Mouse (Mus musculus) liver, adult 2 months (tissue): Measurements from ENCODE around the gene Smad3. TPM values are rescaled to one million over a fixed set of nuclear protein-coding genes. Genes with fewer than 3 reads are reported as not detected.

Experiments
- DNase-seq: peaks from one replicate; pipeline ENCODE4 v3.0.0-alpha.2; 2011; ENCODE audit warnings: low read depth, low spot score; ENCODE audit errors: extremely low read depth
- H3K27ac ChIP-seq: fragments of 200-500 bp; replicated peaks from 2 replicates; pipeline ENCODE4 v1.5.1; 2012; ENCODE audit warnings: low read depth, mild to moderate bottlenecking, control low read depth, inconsistent platforms, low read length; ENCODE audit not compliant: insufficient read depth
- H3K27me3 ChIP-seq: fragments of 200-500 bp; 2 replicates; pipeline ENCODE4 v1.6.1; 2012; ENCODE audit warnings: mild to moderate bottlenecking, moderate library complexity, low read length, inconsistent platforms; ENCODE audit not compliant: control insufficient read depth, insufficient read depth
- H3K36me3 ChIP-seq: fragments of 200-500 bp; 2 replicates; pipeline ENCODE4 v1.6.1; 2012; ENCODE audit warnings: low read length, inconsistent platforms; ENCODE audit not compliant: control insufficient read depth, insufficient read depth
- H3K4me1 ChIP-seq: fragments of 200-500 bp; 2 replicates; pipeline ENCODE4 v1.6.1; 2011; ENCODE audit warnings: low read length; ENCODE audit not compliant: control insufficient read depth, insufficient read depth
- H3K4me3 ChIP-seq: fragments of 200-500 bp; 2 replicates; pipeline ENCODE4 v1.5.1; 2011; ENCODE audit warnings: low read depth, mild to moderate bottlenecking, control low read depth, low read length, moderate library complexity; ENCODE audit not compliant: insufficient read depth
- H3K79me2 ChIP-seq: fragments of 200-500 bp; 2 replicates; pipeline ENCODE4 v1.6.1; 2012; ENCODE audit warnings: inconsistent platforms, mild to moderate bottlenecking, low read length, moderate library complexity; ENCODE audit not compliant: control insufficient read depth, insufficient read depth
- H3K9ac ChIP-seq: fragments of 200-500 bp; 2 replicates; pipeline ENCODE4 v1.6.1; 2012; ENCODE audit warnings: low read depth, mild to moderate bottlenecking, control low read depth, inconsistent platforms, low read length
- CTCF ChIP-seq: fragments of 200-500 bp; IDR thresholded peaks from 2 replicates; pipeline ENCODE4 v1.5.1; 2011; ENCODE audit warnings: low read depth, low read length, control low read depth
- POLR2A ChIP-seq: fragments of 200-500 bp; IDR thresholded peaks from 2 replicates; pipeline ENCODE4 v1.6.1; 2011; ENCODE audit warnings: low read length, control low read depth; ENCODE audit not compliant: insufficient read depth; ENCODE audit errors: extremely low read depth
- WGBS: fragments of 180-500 bp; shearing (Covaris S2); methylation state at CpG from one replicate; pipeline ENCODE4 v1.1.7; 2018; 5-methylcytosine and 5-hydroxymethylcytosine counted together
- polyA plus RNA-seq: library from polyadenylated mRNA; depleted of rRNA; stranded (reverse); fragments of >200 nt; gene quantifications from 2 replicates; pipeline ENCODE4 v1.2.3, GENCODE M21; 2012
- total RNA-seq: library from RNA; depleted of rRNA; stranded (reverse); fragments of >200 nt; gene quantifications from 2 replicates; pipeline ENCODE4 v1.2.3, GENCODE M21; 2014

The Smad3 gene
- total and polyA plus RNA-seq, 2 experiments = 5.7 to 8.9 TPM

GRCm38 (mm10) chr9:63650905-63651304, 106.9 kb downstream of the Smad3 start:
- Histone ChIP-seq H3K36me3 (peaks cover 9% of the 10 kb centered on the region; the same call in 1 of the 2 replicates), H3K4me3 (no peak overlapping the region), H3K27ac (no peak overlapping the region), H3K4me1 (no peaks in the 10 kb centered on the region; the same call in 1 of the 2 replicates), H3K79me2 (no peaks in the 10 kb centered on the region), H3K27me3 (no peaks in the 10 kb centered on the region), H3K9ac (no peak overlapping the region)
- no peak for DNase-seq
- 92% methylated on average over 14 of the region's 14 CpGs for WGBS
- no peak for TF ChIP-seq CTCF
- TF ChIP-seq POLR2A = no peak

DNA sequence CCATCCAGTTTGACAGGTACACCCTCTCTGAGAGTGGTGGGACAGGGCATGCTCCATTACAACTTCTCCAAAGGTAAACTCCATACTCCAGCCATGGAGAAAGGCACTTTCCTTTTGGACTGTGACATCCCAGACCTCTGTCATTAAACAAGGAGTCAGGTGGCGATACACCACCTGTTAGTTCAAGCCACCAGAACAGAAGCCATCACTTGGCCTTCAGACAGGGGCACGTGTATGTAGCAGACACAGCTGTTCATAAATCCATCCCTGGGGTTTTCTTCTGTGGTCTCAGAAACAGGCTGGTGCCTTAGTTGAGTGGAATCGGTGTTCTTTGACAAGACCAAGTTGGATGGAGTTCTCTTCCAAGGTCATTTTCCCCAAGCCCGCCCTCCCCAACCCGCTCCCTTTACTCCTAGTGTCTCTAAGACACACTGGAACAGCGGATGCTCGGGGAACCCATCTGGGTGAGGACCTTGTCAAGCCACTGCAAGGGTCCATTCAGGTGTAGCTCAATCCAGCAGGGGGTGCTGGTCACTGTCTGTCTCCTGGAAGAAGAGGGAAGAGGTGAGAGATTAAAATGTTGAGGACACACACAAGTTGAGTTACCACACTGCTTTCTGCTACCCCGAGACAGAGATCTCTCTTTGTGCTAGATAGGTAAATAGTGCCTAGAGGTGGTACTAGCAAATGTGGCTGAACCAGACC, 107.8 kb downstream of the Smad3 start:
- peak; percentile 22 for DNase-seq
- 87% methylated on average over 8 of the region's 8 CpGs for WGBS

GRCm38 (mm10) chr9:63648520-63648918, 109.3 kb downstream of the Smad3 start:
- H3K36me3 ChIP-seq = peaks cover 9% of the 10 kb centered on the region; the same call in 1 of the 2 replicates
- no peaks in the 10 kb centered on the region for H3K79me2 ChIP-seq
- 94% methylated on average over 9 of the region's 9 CpGs for WGBS
- TF ChIP-seq POLR2A = no peak
- TF ChIP-seq CTCF = no peak
- H3K4me3 ChIP-seq = no peak overlapping the region
- H3K4me1 ChIP-seq = no peaks in the 10 kb centered on the region; the same call in 1 of the 2 replicates
- no peak for DNase-seq
- H3K9ac ChIP-seq = no peak overlapping the region
- no peak overlapping the region for H3K27ac ChIP-seq
- no peaks in the 10 kb centered on the region for H3K27me3 ChIP-seq

More for the DNA sequence above, 107.8 kb downstream of the Smad3 start:
- no peaks in the 10 kb centered on the region for H3K79me2 ChIP-seq
- H3K4me1 ChIP-seq = no peaks in the 10 kb centered on the region; the same call in 1 of the 2 replicates
- TF ChIP-seq POLR2A (no peak), CTCF (peak; percentile 48)
- no peak overlapping the region for H3K9ac ChIP-seq
- no peaks in the 10 kb centered on the region for H3K27me3 ChIP-seq
- peaks cover 9% of the 10 kb centered on the region; the same call in 1 of the 2 replicates for H3K36me3 ChIP-seq
- H3K27ac ChIP-seq = no peak overlapping the region
- H3K4me3 ChIP-seq = no peak overlapping the region

DNA sequence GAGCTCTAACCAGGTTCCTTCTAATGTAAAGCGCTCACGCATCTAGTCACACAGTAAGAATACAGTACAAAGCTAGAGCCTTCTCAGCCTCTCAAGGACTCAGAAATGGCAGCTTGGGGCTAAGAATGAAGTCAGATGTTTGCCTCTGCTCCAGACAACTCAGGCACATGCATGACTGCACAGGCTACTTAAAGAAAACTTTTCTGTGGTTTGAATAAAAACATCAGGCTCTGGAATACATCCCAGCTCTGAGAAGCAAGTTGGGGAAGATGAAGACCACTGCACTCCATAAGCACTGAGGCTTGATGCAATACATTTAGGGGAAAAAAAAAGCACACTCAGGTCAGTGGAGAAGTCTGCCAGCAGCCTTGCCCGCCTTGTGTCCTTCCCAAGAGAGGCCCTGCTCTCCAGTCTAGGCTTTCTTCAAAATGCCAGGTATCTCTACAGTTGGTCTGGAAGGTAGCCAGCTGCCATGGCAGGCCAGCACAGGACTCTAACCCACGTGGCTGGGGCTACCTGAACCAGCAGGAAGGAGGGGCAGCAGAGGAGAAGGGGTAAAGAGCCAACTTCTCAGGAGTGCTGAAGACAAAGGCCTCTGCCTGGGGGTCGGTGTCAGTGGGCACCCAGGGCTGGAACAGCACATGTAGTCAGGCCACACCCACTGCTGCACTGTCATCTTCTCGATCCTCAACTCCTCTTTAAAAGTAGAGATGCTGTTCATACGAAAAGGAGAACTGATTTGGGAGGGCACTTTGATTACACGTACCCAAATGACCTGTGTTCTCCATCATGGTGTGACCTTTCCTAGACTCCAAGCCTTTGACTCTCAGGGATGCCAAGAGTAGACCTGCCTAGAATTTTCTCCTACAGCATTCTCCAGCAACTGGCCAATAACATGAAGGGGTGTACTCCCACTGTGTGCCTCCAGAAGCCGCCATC, 109.9 kb downstream of the Smad3 start:
- DNase-seq = peak; percentile 19
- no peak overlapping the region for H3K4me3 ChIP-seq
- H3K27ac ChIP-seq = no peak overlapping the region
- H3K36me3 ChIP-seq = peaks cover 9% of the 10 kb centered on the region; the same call in 1 of the 2 replicates
- no peaks in the 10 kb centered on the region for H3K79me2 ChIP-seq
- H3K27me3 ChIP-seq = no peaks in the 10 kb centered on the region
- TF ChIP-seq CTCF = no peak
- no peak for TF ChIP-seq POLR2A
- H3K4me1 ChIP-seq = no peaks in the 10 kb centered on the region; the same call in 1 of the 2 replicates
- no peak overlapping the region for H3K9ac ChIP-seq
- WGBS = 74% methylated on average over 9 of the region's 9 CpGs

- Histone ChIP-seq H3K36me3 (peaks cover 6% of the 10 kb centered on the region; the same call in 1 of the 2 replicates), H3K27ac (no peak overlapping the region), H3K9ac (no peak overlapping the region), H3K79me2 (no peaks in the 10 kb centered on the region), H3K4me3 (no peak overlapping the region), H3K27me3 (no peaks in the 10 kb centered on the region), H3K4me1 (no peaks in the 10 kb centered on the region; the same call in 1 of the 2 replicates)
- no peak for DNase-seq
- TF ChIP-seq POLR2A = no peak
- no peak for TF ChIP-seq CTCF
- 55% methylated on average over 8 of the region's 8 CpGs for WGBS
These were observed 112.7 kb downstream of the Smad3 start for GRCm38 (mm10) chr9:63645084-63645483.
